Mouse (Mus musculus): ENCODE results near the gene Tmem268. TPM values are rescaled to one million over a fixed set of nuclear protein-coding genes. Genes with fewer than 3 reads are reported as not detected.
A peak's percentile ranks its signal among the peaks of the same experiment; 100 is the strongest.

Gene Tmem268
- polyA plus RNA-seq (2015; fragmentation: Nextera tagmentation; extraction: Ambion mirVana): 3.8 and 5.1 TPM in 2 replicates

GRCm38 (mm10) chr4:63558407-63559081 lies at the start of gene Tmem268:
Gene Tmem268 (plus strand): TSS chr4:63558781.
- Histone ChIP-seq H3K27ac (ENCODE audit: low read depth, low read length) (no peak within 1 kb of the TSS), H3K4me2 (ENCODE audit: low read length) (peak within 1 kb of the TSS; percentile 88), H3K27me3 (replicated peaks; ENCODE audit: control insufficient read depth, insufficient read depth, low read length) (no peaks in the 10 kb centered on the region), H3K9ac (ENCODE audit: low read depth, low read length) (peak within 1 kb of the TSS; percentile 84), H3K36me3 (ENCODE audit: control insufficient read depth, insufficient read depth, low read length) (peaks cover 2% of the 10 kb centered on the region; the same call in 1 of the 2 replicates), H3K4me3 (ENCODE audit: low read length) (peak within 1 kb of the TSS; percentile 71), H3K4me1 (ENCODE audit: control insufficient read depth, insufficient read depth, low read depth, low read length) (0 out of 2 replicates have a peak, but pooled peaks cover 10% of the 10 kb centered on the region), H3K9me3 (ENCODE audit: control insufficient read depth, low read length) (no peaks in the 10 kb centered on the region)
- ATAC-seq: peak; percentile 76
- WGBS: under 1% methylated on average over 64 of the region's 81 CpGs

GRCm38 (mm10) chr4:63512921-63513320 lies 45.7 kb upstream of the Tmem268 start:
- Histone ChIP-seq H3K36me3 (ENCODE audit: control insufficient read depth, insufficient read depth, low read length) (no peaks in the 10 kb centered on the region), H3K4me3 (ENCODE audit: low read length) (no peak overlapping the region), H3K4me1 (ENCODE audit: control insufficient read depth, insufficient read depth, low read depth, low read length) (no peaks in the 10 kb centered on the region), H3K4me2 (ENCODE audit: low read length) (no peak overlapping the region), H3K9me3 (ENCODE audit: control insufficient read depth, low read length) (no peaks in the 10 kb centered on the region), H3K9ac (ENCODE audit: low read depth, low read length) (no peak overlapping the region), H3K27ac (ENCODE audit: low read depth, low read length) (no peak overlapping the region), H3K27me3 (replicated peaks; ENCODE audit: control insufficient read depth, insufficient read depth, low read length) (no peaks in the 10 kb centered on the region)
- WGBS: 84% methylated on average over 2 of the region's 2 CpGs
- ATAC-seq: no peak

- Histone ChIP-seq H3K9me3 (ENCODE audit: control insufficient read depth, low read length) (no peaks in the 10 kb centered on the region), H3K4me3 (ENCODE audit: low read length) (no peak overlapping the region)
- 73% methylated on average over 4 of the region's 4 CpGs for WGBS
These were observed 44.1 kb upstream of the Tmem268 start for GRCm38 (mm10) chr4:63514454-63514984.

DNA sequence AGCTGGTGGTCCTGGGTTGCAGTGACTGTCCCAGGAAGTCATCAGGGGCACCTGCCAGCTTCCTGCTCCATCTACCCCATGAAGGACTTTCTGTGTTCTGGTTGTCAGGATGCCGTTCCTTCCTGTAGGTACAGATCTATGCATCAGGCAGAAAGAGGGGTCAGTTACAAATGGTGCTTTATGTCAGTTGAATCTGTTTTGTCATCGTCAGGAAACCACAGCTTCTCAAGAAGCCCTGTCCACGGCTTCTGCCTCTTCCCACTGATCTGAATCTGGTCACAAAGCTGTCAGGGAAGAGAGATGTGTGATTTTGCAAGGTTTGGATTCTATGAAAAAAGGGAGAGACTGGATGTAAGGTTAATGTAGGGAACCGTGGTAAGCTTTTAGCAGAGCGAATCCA lies 43.6 kb upstream of the Tmem268 start:
- no peaks in the 10 kb centered on the region for H3K9me3 ChIP-seq (ENCODE audit: control insufficient read depth, low read length)
- no peaks in the 10 kb centered on the region for H3K36me3 ChIP-seq (ENCODE audit: control insufficient read depth, insufficient read depth, low read length)
- H3K27me3 ChIP-seq (replicated peaks; ENCODE audit: control insufficient read depth, insufficient read depth, low read length): no peaks in the 10 kb centered on the region
- no peak overlapping the region for H3K9ac ChIP-seq (ENCODE audit: low read depth, low read length)
- H3K4me2 ChIP-seq (ENCODE audit: low read length): no peak overlapping the region
- no peak overlapping the region for H3K4me3 ChIP-seq (ENCODE audit: low read length)
- H3K4me1 ChIP-seq (ENCODE audit: control insufficient read depth, insufficient read depth, low read depth, low read length): no peaks in the 10 kb centered on the region
- WGBS: 85% methylated on average over 5 of the region's 5 CpGs
- H3K27ac ChIP-seq (ENCODE audit: low read depth, low read length): no peak overlapping the region
- ATAC-seq: no peak

More at GRCm38 (mm10) chr4:63514454-63514984, 44.1 kb upstream of the Tmem268 start:
- no peaks in the 10 kb centered on the region for H3K27me3 ChIP-seq (replicated peaks; ENCODE audit: control insufficient read depth, insufficient read depth, low read length)
- H3K9ac ChIP-seq (ENCODE audit: low read depth, low read length): no peak overlapping the region
- H3K27ac ChIP-seq (ENCODE audit: low read depth, low read length): no peak overlapping the region
- no peaks in the 10 kb centered on the region for H3K4me1 ChIP-seq (ENCODE audit: control insufficient read depth, insufficient read depth, low read depth, low read length)
- no peak for ATAC-seq
- no peak overlapping the region for H3K4me2 ChIP-seq (ENCODE audit: low read length)
- H3K36me3 ChIP-seq (ENCODE audit: control insufficient read depth, insufficient read depth, low read length): no peaks in the 10 kb centered on the region

DNA sequence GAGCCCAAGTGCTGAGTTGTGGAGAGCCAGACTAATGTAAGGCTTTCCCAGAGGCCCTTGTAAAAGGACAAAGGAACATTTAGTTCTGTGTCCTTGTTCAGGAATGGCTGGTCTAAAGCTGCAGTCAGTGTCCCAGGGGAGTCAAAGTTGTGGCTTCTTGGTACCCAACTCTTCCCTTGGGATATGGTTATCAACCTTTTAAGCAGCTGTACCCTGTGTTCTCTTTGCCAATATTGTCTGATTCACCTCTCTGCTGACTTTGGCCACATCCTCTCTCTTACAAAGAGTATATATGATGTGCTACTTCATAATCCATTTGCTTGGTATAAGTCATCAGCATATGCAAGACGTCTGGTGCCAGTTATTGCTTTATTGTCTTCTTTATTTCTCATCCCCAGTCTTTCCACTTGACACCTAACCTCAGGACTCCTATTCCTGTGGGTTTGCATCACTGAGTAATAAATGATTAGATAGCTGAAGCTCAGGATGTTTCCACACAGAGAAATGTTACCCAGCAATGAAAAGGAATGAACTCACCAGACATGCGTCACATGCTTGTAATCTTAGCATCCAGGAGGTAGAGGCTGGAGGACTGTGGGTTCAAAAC lies 36.7 kb upstream of the Tmem268 start:
- no peak for ATAC-seq
- Histone ChIP-seq H3K9ac (ENCODE audit: low read depth, low read length) (no peak overlapping the region), H3K4me2 (ENCODE audit: low read length) (no peak overlapping the region), H3K4me1 (ENCODE audit: control insufficient read depth, insufficient read depth, low read depth, low read length) (no peaks in the 10 kb centered on the region), H3K9me3 (ENCODE audit: control insufficient read depth, low read length) (no peaks in the 10 kb centered on the region), H3K27me3 (replicated peaks; ENCODE audit: control insufficient read depth, insufficient read depth, low read length) (no peaks in the 10 kb centered on the region), H3K36me3 (ENCODE audit: control insufficient read depth, insufficient read depth, low read length) (no peaks in the 10 kb centered on the region), H3K27ac (ENCODE audit: low read depth, low read length) (no peak overlapping the region), H3K4me3 (ENCODE audit: low read length) (no peak overlapping the region)
- WGBS: 85% methylated on average over 2 of the region's 2 CpGs

GRCm38 (mm10) chr4:63525514-63525913 lies 33.1 kb upstream of the Tmem268 start:
- no peak overlapping the region for H3K27ac ChIP-seq (ENCODE audit: low read depth, low read length)
- H3K4me3 ChIP-seq (ENCODE audit: low read length): no peak overlapping the region
- H3K4me1 ChIP-seq (ENCODE audit: control insufficient read depth, insufficient read depth, low read depth, low read length): no peaks in the 10 kb centered on the region
- H3K9me3 ChIP-seq (ENCODE audit: control insufficient read depth, low read length): no peaks in the 10 kb centered on the region
- H3K36me3 ChIP-seq (ENCODE audit: control insufficient read depth, insufficient read depth, low read length): no peaks in the 10 kb centered on the region
- H3K9ac ChIP-seq (ENCODE audit: low read depth, low read length): no peak overlapping the region
- WGBS: 68% methylated on average over 8 of the region's 8 CpGs
- ATAC-seq: no peak
- no peak overlapping the region for H3K4me2 ChIP-seq (ENCODE audit: low read length)
- H3K27me3 ChIP-seq (replicated peaks; ENCODE audit: control insufficient read depth, insufficient read depth, low read length): no peaks in the 10 kb centered on the region

GRCm38 (mm10) chr4:63528946-63529345 lies 29.6 kb upstream of the Tmem268 start:
- WGBS: 57% methylated on average over 6 of the region's 6 CpGs
- no peak overlapping the region for H3K9ac ChIP-seq (ENCODE audit: low read depth, low read length)
- no peak overlapping the region for H3K4me3 ChIP-seq (ENCODE audit: low read length)
- H3K9me3 ChIP-seq (ENCODE audit: control insufficient read depth, low read length): no peaks in the 10 kb centered on the region
- no peak overlapping the region for H3K4me2 ChIP-seq (ENCODE audit: low read length)
- peak; percentile 68 for ATAC-seq
- no peaks in the 10 kb centered on the region for H3K36me3 ChIP-seq (ENCODE audit: control insufficient read depth, insufficient read depth, low read length)
- no peaks in the 10 kb centered on the region for H3K27me3 ChIP-seq (replicated peaks; ENCODE audit: control insufficient read depth, insufficient read depth, low read length)
- no peaks in the 10 kb centered on the region for H3K4me1 ChIP-seq (ENCODE audit: control insufficient read depth, insufficient read depth, low read depth, low read length)
- H3K27ac ChIP-seq (ENCODE audit: low read depth, low read length): no peak overlapping the region

DNA sequence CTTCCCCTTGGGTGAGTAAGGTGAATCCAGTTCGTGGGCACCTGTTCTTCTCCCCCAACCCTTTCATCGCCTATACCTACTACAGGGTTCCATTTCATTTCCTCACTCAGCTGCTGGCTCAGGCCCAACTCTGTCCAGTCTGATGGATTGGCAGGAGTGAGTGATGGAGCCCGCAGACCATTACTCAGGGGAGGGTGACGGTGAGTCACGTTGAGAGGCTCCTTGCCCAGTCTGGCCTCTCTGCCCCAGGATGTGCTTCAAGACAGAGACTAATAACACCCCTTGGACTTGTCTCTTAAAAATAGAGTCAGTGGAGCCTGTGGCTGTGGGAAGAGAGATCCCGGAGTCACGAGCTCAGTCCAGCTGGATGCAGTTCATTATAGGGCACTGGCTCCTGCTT lies 28.2 kb upstream of the Tmem268 start:
- no peaks in the 10 kb centered on the region for H3K9me3 ChIP-seq (ENCODE audit: control insufficient read depth, low read length)
- H3K27ac ChIP-seq (ENCODE audit: low read depth, low read length): no peak overlapping the region
- 0 out of 2 replicates have a peak, but pooled peaks have one; percentile 37 for ATAC-seq
- no peaks in the 10 kb centered on the region for H3K4me1 ChIP-seq (ENCODE audit: control insufficient read depth, insufficient read depth, low read depth, low read length)
- H3K36me3 ChIP-seq (ENCODE audit: control insufficient read depth, insufficient read depth, low read length): no peaks in the 10 kb centered on the region
- no peak overlapping the region for H3K4me2 ChIP-seq (ENCODE audit: low read length)
- H3K27me3 ChIP-seq (replicated peaks; ENCODE audit: control insufficient read depth, insufficient read depth, low read length): no peaks in the 10 kb centered on the region
- WGBS: 79% methylated on average over 7 of the region's 7 CpGs
- no peak overlapping the region for H3K9ac ChIP-seq (ENCODE audit: low read depth, low read length)
- H3K4me3 ChIP-seq (ENCODE audit: low read length): no peak overlapping the region

DNA sequence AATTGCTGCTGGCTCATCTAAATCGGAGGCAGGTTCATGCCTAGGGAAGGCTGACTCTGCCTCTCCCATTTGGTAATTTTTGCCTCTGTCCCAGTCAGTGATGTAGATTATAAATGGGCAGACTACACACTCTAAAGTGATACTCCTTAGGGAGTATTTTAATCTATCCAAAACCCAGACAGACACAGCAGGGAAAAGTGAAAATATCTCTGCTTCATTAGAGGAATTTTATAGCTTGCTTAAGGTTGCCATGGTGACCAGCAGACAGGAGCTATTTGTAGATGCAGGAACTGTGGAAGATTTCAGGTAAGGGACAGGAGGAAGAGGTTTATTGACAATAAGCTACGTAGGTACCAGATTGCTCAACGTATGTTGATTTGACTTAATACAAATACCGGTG lies 21.0 kb upstream of the Tmem268 start:
- H3K27ac ChIP-seq (ENCODE audit: low read depth, low read length): no peak overlapping the region
- WGBS: 64% methylated on average over 4 of the region's 4 CpGs
- ATAC-seq: peak; percentile 74
- H3K9ac ChIP-seq (ENCODE audit: low read depth, low read length): no peak overlapping the region
- no peaks in the 10 kb centered on the region for H3K4me1 ChIP-seq (ENCODE audit: control insufficient read depth, insufficient read depth, low read depth, low read length)
- no peaks in the 10 kb centered on the region for H3K36me3 ChIP-seq (ENCODE audit: control insufficient read depth, insufficient read depth, low read length)
- H3K4me3 ChIP-seq (ENCODE audit: low read length): no peak overlapping the region
- H3K4me2 ChIP-seq (ENCODE audit: low read length): no peak overlapping the region
- H3K27me3 ChIP-seq (replicated peaks; ENCODE audit: control insufficient read depth, insufficient read depth, low read length): no peaks in the 10 kb centered on the region
- H3K9me3 ChIP-seq (ENCODE audit: control insufficient read depth, low read length): no peaks in the 10 kb centered on the region
